Mouse (Mus musculus): ENCODE results near the gene Polr2a. TPM values are rescaled to one million over a fixed set of nuclear protein-coding genes. Genes with fewer than 3 reads are reported as not detected.
"Not testable (repeated sequence)": the region's sequence is repeated elsewhere in the genome, so short reads cannot be mapped to it uniquely, and the experiment has no call there.

Polr2a gene
- polyA plus RNA-seq, 1 experiment from 2014 or later, result 21.3 TPM

GRCm38 (mm10) chr11:69751635-69752034 lies 6.8 kb downstream of the Polr2a start:
- no peaks in the 10 kb centered on the region for H3K9me3 ChIP-seq (replicated peaks; ENCODE audit: control insufficient read depth, low read length)
- ATAC-seq (no peak), DNase-seq (ENCODE audit: low spot score) (no peak)
- H3K36me3 ChIP-seq (ENCODE audit: control insufficient read depth, insufficient read depth, low read length), result peaks cover 17% of the 10 kb centered on the region
- no peaks in the 10 kb centered on the region for H3K27me3 ChIP-seq (replicated peaks; ENCODE audit: control insufficient read depth, insufficient read depth, low read length)
- H3K4me1 ChIP-seq (ENCODE audit: control insufficient read depth, insufficient read depth, low read length), result peaks cover 17% of the 10 kb centered on the region
- H3K9ac ChIP-seq (ENCODE audit: low read length), result no peak overlapping the region
- no peak overlapping the region for H3K27ac ChIP-seq (ENCODE audit: low read depth, low read length)
- WGBS, result 82% methylated on average over 3 of the region's 3 CpGs
- no peak overlapping the region for H3K4me3 ChIP-seq (ENCODE audit: low read depth, low read length)
- H3K4me2 ChIP-seq (ENCODE audit: low read length), result no peak overlapping the region

DNA sequence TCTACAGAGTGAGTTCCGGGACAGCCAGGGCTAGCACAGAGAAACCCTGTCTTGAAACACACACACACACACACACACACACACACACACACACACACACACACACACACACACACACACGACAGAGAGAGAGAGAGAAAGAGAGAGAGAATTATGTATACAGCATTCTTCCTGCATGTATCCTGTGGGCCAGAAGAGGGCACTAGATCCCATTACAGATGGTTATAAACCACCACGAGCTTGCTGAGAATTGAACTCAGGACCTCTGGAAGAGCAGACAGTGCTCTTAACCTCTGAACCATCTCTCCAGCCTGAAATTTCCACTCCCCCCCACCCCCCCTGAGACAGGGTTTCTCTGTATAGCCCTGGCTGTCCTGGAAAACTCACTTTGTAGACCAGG lies 27.0 kb downstream of the Polr2a start:
- H3K4me3 ChIP-seq (ENCODE audit: low read depth, low read length); ATAC-seq; H3K9ac ChIP-seq (ENCODE audit: low read length); H3K27ac ChIP-seq (ENCODE audit: low read depth, low read length); DNase-seq (ENCODE audit: low spot score); H3K4me2 ChIP-seq (ENCODE audit: low read length); H3K27me3 ChIP-seq (replicated peaks; ENCODE audit: control insufficient read depth, insufficient read depth, low read length); H3K9me3 ChIP-seq (replicated peaks; ENCODE audit: control insufficient read depth, low read length); H3K4me1 ChIP-seq (ENCODE audit: control insufficient read depth, insufficient read depth, low read length): not testable (repeated sequence)
- 64% methylated on average over 3 of the region's 3 CpGs for WGBS
- H3K36me3 ChIP-seq (ENCODE audit: control insufficient read depth, insufficient read depth, low read length), result peaks cover 33% of the 10 kb centered on the region

GRCm38 (mm10) chr11:69729063-69729462 lies 29.4 kb downstream of the Polr2a start:
- peak; percentile 66 for DNase-seq (ENCODE audit: low spot score)
- 25% methylated on average over 3 of the region's 3 CpGs for whole genome bisulfite sequencing
- no peak for ATAC-seq
- no peaks in the 10 kb centered on the region for H3K4me1 ChIP-seq (ENCODE audit: control insufficient read depth, insufficient read depth, low read length)
- H3K27ac ChIP-seq (ENCODE audit: low read depth, low read length), result no peak overlapping the region
- no peaks in the 10 kb centered on the region for H3K27me3 ChIP-seq (replicated peaks; ENCODE audit: control insufficient read depth, insufficient read depth, low read length)
- no peaks in the 10 kb centered on the region for H3K9me3 ChIP-seq (replicated peaks; ENCODE audit: control insufficient read depth, low read length)
- H3K36me3 ChIP-seq (ENCODE audit: control insufficient read depth, insufficient read depth, low read length), result peaks cover 10% of the 10 kb centered on the region
- H3K4me3 ChIP-seq (ENCODE audit: low read depth, low read length), result no peak overlapping the region
- no peak overlapping the region for H3K4me2 ChIP-seq (ENCODE audit: low read length)
- no peak overlapping the region for H3K9ac ChIP-seq (ENCODE audit: low read length)

GRCm38 (mm10) chr11:69725951-69726350 lies 32.5 kb downstream of the Polr2a start:
- ATAC-seq, result no peak
- H3K36me3 ChIP-seq (ENCODE audit: control insufficient read depth, insufficient read depth, low read length), result no peaks in the 10 kb centered on the region
- H3K4me2 ChIP-seq (ENCODE audit: low read length), result no peak overlapping the region
- WGBS, result 34% methylated on average over 5 of the region's 5 CpGs
- H3K4me1 ChIP-seq (ENCODE audit: control insufficient read depth, insufficient read depth, low read length), result no peaks in the 10 kb centered on the region
- no peak for DNase-seq (ENCODE audit: low spot score)
- H3K27ac ChIP-seq (ENCODE audit: low read depth, low read length), result no peak overlapping the region
- H3K9me3 ChIP-seq (replicated peaks; ENCODE audit: control insufficient read depth, low read length), result no peaks in the 10 kb centered on the region
- no peak overlapping the region for H3K4me3 ChIP-seq (ENCODE audit: low read depth, low read length)
- no peaks in the 10 kb centered on the region for H3K27me3 ChIP-seq (replicated peaks; ENCODE audit: control insufficient read depth, insufficient read depth, low read length)
- H3K9ac ChIP-seq (ENCODE audit: low read length), result no peak overlapping the region

DNA sequence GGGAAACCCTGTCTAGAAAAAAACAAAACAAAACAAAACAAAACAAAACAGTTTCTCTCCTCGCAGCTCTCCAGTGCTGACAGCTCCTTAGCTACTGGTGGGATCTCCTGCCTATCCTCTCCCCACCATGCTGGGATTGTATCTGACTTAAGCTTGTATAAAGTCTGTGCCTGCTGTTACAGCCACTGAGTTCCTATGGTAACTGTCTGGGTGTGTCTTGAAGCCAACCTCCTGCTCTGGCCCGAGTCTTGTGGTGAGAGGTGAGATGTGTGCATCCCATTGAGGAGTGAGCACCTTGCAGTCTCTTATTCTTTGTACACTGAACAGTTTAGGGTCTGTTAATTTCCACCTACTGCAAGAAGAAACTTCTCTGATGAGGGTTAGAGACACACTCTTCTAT lies 35.4 kb downstream of the Polr2a start:
- DNase-seq (ENCODE audit: low spot score) (no peak), ATAC-seq (no peak)
- H3K9me3 ChIP-seq (replicated peaks; ENCODE audit: control insufficient read depth, low read length), result no peaks in the 10 kb centered on the region
- no peaks in the 10 kb centered on the region for H3K4me1 ChIP-seq (ENCODE audit: control insufficient read depth, insufficient read depth, low read length)
- H3K36me3 ChIP-seq (ENCODE audit: control insufficient read depth, insufficient read depth, low read length), result no peaks in the 10 kb centered on the region
- H3K4me3 ChIP-seq (ENCODE audit: low read depth, low read length), result no peak overlapping the region
- H3K27ac ChIP-seq (ENCODE audit: low read depth, low read length), result no peak overlapping the region
- 60% methylated on average over 2 of the region's 2 CpGs for WGBS
- H3K9ac ChIP-seq (ENCODE audit: low read length), result no peak overlapping the region
- H3K27me3 ChIP-seq (replicated peaks; ENCODE audit: control insufficient read depth, insufficient read depth, low read length), result no peaks in the 10 kb centered on the region
- no peak overlapping the region for H3K4me2 ChIP-seq (ENCODE audit: low read length)

GRCm38 (mm10) chr11:69720852-69721251 lies 37.6 kb downstream of the Polr2a start:
- WGBS, result 90% methylated on average over 6 of the region's 6 CpGs
- Histone ChIP-seq H3K9me3 (replicated peaks; ENCODE audit: control insufficient read depth, low read length) (no peaks in the 10 kb centered on the region), H3K27me3 (replicated peaks; ENCODE audit: control insufficient read depth, insufficient read depth, low read length) (no peaks in the 10 kb centered on the region), H3K4me3 (ENCODE audit: low read depth, low read length) (no peak overlapping the region), H3K27ac (ENCODE audit: low read depth, low read length) (no peak overlapping the region), H3K4me2 (ENCODE audit: low read length) (no peak overlapping the region), H3K36me3 (ENCODE audit: control insufficient read depth, insufficient read depth, low read length) (no peaks in the 10 kb centered on the region), H3K9ac (ENCODE audit: low read length) (no peak overlapping the region), H3K4me1 (ENCODE audit: control insufficient read depth, insufficient read depth, low read length) (no peaks in the 10 kb centered on the region)
- no peak for DNase-seq (ENCODE audit: low spot score)
- ATAC-seq, result no peak

DNA sequence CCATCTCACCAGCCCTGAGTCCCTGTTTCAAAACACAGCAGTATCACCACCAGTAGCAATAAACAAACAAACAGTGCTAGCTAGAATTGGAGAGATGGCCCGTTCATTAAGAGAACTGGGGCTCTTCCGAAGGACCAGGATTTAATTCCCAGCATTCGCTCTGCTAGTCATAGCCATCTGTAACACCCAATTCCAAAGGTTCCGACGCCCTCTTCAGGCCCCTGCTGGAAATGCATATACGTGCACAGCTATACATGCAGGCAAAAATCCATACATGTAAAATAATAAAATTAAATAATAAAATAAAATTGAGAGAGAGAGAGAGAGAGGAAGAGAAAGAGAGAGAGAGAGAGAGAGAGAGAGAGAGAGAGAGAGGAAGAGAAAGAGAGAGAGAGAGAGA lies 39.0 kb downstream of the Polr2a start:
- Histone ChIP-seq H3K9ac (ENCODE audit: low read length) (no peak overlapping the region), H3K4me3 (ENCODE audit: low read depth, low read length) (no peak overlapping the region), H3K4me1 (ENCODE audit: control insufficient read depth, insufficient read depth, low read length) (no peaks in the 10 kb centered on the region), H3K36me3 (ENCODE audit: control insufficient read depth, insufficient read depth, low read length) (no peaks in the 10 kb centered on the region), H3K27ac (ENCODE audit: low read depth, low read length) (no peak overlapping the region), H3K4me2 (ENCODE audit: low read length) (no peak overlapping the region), H3K9me3 (replicated peaks; ENCODE audit: control insufficient read depth, low read length) (no peaks in the 10 kb centered on the region), H3K27me3 (replicated peaks; ENCODE audit: control insufficient read depth, insufficient read depth, low read length) (no peaks in the 10 kb centered on the region)
- 71% methylated on average over 6 of the region's 6 CpGs for WGBS
- ATAC-seq (no peak), DNase-seq (ENCODE audit: low spot score) (no peak)

DNA sequence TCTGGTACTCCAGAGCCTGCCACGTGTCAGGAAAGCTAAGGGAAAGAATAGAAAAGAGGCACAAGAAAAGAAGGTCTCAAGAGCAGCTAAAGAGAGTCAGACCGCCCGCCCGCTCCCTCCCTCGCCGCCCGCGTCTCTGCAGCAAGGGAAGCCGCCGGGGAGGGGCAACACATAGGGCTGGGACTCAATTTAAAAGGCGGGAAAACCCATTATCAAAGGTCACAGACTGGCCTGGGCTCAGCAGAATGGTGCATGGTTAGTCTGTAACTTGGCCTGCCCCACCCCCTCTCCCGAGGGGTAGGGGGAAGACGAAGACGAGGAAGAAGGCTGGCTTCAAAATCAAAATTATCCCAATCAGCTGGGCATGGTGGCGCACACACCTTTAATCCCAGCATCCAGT lies 39.8 kb downstream of the Polr2a start:
- Histone ChIP-seq H3K4me3 (ENCODE audit: low read depth, low read length) (no peak overlapping the region), H3K27ac (ENCODE audit: low read depth, low read length) (no peak overlapping the region), H3K36me3 (ENCODE audit: control insufficient read depth, insufficient read depth, low read length) (no peaks in the 10 kb centered on the region), H3K4me2 (ENCODE audit: low read length) (no peak overlapping the region), H3K9ac (ENCODE audit: low read length) (no peak overlapping the region), H3K4me1 (ENCODE audit: control insufficient read depth, insufficient read depth, low read length) (no peaks in the 10 kb centered on the region), H3K9me3 (replicated peaks; ENCODE audit: control insufficient read depth, low read length) (no peaks in the 10 kb centered on the region), H3K27me3 (replicated peaks; ENCODE audit: control insufficient read depth, insufficient read depth, low read length) (no peaks in the 10 kb centered on the region)
- ATAC-seq (no peak), DNase-seq (ENCODE audit: low spot score) (no peak)
- 27% methylated on average over 15 of the region's 15 CpGs for WGBS

DNA sequence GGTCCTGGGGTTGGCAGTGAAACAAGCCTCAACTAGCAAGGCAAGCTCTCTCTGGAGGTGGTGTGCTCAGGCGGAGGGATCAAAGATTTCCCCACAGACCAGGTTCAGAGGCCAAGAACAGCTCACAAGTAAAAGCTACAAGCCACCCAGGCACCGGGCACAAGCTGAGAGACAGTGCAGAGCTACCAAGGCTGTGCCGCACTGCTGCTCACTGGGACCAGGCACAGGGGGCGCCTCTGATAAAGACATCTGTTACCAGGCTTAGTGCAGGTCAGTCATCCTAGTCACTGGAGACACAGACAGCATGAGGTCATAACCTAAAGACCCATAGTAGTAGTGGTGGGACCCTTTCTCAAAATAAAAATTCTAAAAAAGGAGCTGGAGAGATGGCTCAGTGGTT lies 41.5 kb downstream of the Polr2a start:
- WGBS, result 79% methylated on average over 4 of the region's 4 CpGs

More for the DNA sequence above, 41.5 kb downstream of the Polr2a start:
- H3K4me3 ChIP-seq (ENCODE audit: low read depth, low read length), result no peak overlapping the region
- H3K27ac ChIP-seq (ENCODE audit: low read depth, low read length), result no peak overlapping the region
- H3K4me1 ChIP-seq (ENCODE audit: control insufficient read depth, insufficient read depth, low read length), result no peaks in the 10 kb centered on the region
- no peaks in the 10 kb centered on the region for H3K27me3 ChIP-seq (replicated peaks; ENCODE audit: control insufficient read depth, insufficient read depth, low read length)
- no peaks in the 10 kb centered on the region for H3K9me3 ChIP-seq (replicated peaks; ENCODE audit: control insufficient read depth, low read length)
- H3K36me3 ChIP-seq (ENCODE audit: control insufficient read depth, insufficient read depth, low read length), result no peaks in the 10 kb centered on the region
- ATAC-seq, result no peak
- DNase-seq (ENCODE audit: low spot score), result no peak
- no peak overlapping the region for H3K9ac ChIP-seq (ENCODE audit: low read length)
- no peak overlapping the region for H3K4me2 ChIP-seq (ENCODE audit: low read length)
